Mouse (Mus musculus): ENCODE measurements around the gene Rhou.

DNA sequence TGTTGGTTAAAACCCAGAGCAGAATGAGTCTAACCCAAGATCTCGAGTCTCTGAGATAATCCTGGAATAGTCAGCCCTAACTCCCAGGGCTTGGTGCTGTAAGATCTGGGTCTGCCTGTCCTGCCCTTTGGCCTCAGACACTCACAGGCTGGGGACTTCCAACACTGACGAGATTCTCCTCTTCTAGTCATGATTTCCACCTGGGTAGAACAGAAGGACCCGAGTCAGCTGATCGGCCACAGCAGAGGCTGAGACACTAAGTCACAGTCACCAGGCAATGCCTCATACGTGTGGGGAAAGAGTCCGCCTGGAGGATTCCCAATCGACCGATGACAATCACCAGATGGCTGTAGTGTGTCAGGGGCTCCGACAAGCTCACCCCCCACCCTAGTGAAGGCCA is 42.4 kb downstream of the Rhou start:
- TF ChIP-seq CTCF (IDR thresholded peaks at IDR 0.05; ENCODE audit: low read depth) (no peak), EP300 (IDR thresholded peaks at IDR 0.05; ENCODE audit: low read depth) (no peak)
